Mouse (Mus musculus): ENCODE measurements around the gene Dnajc5g. TPM values are rescaled to one million over a fixed set of nuclear protein-coding genes. Genes with fewer than 3 reads are reported as not detected.

The Dnajc5g gene
- polyA plus RNA-seq (2015; fragmentation: Nextera tagmentation; extraction: Ambion mirVana) = not detected in 2 replicates

DNA sequence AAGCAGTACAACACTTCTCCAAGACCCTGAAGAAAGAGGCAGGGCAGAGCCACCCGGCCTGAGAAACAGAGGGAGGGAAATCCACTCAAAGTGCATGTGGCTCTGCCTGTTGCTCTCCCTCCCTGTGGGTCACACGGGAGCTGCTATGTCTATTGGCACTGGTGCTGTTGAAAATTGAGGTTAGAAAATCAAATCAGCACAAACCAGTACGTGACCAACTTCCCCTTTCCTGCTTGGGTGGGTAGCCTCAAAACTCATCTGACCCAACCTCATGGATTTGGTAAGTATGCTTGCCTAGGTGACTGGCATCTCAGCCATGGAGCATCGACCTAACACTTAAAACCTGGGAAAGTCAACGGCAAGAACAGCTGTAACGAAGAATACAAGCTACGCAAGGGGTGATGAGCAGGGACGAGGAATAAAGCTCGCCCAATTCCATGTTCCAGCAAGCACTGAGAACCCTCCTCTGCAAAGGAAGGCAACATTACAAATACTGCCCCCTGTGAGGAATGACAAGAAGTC is at the start of gene Dnajc5g:
Dnajc5g (plus strand) TSS at position 472 of the 522 bp plus-strand sequence.
- Histone ChIP-seq H3K4me2 (ENCODE audit: low read length) (no peak within 1 kb of the TSS), H3K27ac (no peak within 1 kb of the TSS), H3K4me3 (replicated peaks; ENCODE audit: low read depth, low read length) (no peak within 1 kb of the TSS), H3K27me3 (ENCODE audit: insufficient read depth, low read length) (no peaks in the 10 kb centered on the region), H3K9ac (ENCODE audit: low read depth, low read length) (no peak within 1 kb of the TSS), H3K9me3 (replicated peaks; ENCODE audit: low read length) (no peaks in the 10 kb centered on the region), H3K4me1 (replicated peaks; ENCODE audit: insufficient read depth, low read length) (no peaks in the 10 kb centered on the region), H3K36me3 (ENCODE audit: insufficient read depth, low read length) (no peaks in the 10 kb centered on the region)
- 89% methylated on average over 9 of the region's 9 CpGs for WGBS
- TF ChIP-seq CTCF (IDR thresholded peaks at IDR 0.05; ENCODE audit: low read depth) = no peak
- ATAC-seq (replicated peaks; ENCODE audit: low FRiP score, low read depth) (no peak), DNase-seq (ENCODE audit: low spot score) (no peak)

DNA sequence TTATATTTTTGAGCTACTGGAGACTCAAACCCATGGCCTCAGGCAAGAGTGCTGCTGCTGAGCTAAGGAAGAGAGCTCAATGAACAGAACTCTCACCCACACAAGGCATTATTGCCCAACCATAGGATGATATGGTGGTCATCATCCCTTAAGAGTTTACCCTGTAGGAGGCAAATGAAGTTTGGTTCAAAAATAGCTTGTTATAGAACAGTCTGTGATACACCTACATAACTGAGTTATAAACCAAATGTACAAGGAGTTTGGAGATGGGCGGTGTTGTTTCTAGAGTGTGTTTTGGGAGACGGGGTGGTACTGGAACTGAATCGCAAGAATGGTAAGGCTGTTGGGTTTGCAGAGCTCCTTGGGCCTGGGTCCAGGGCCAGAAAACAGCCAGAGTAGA is 36.3 kb upstream of the Dnajc5g start:
- H3K4me3 ChIP-seq (replicated peaks; ENCODE audit: low read depth, low read length) = no peak overlapping the region
- H3K27ac ChIP-seq = no peak overlapping the region
- H3K9ac ChIP-seq (ENCODE audit: low read depth, low read length) = no peak overlapping the region
- no peak for TF ChIP-seq CTCF (IDR thresholded peaks at IDR 0.05; ENCODE audit: low read depth)
- WGBS = 97% methylated on average over 3 of the region's 3 CpGs
- H3K4me1 ChIP-seq (replicated peaks; ENCODE audit: insufficient read depth, low read length) = no peaks in the 10 kb centered on the region
- no peaks in the 10 kb centered on the region for H3K27me3 ChIP-seq (ENCODE audit: insufficient read depth, low read length)
- H3K4me2 ChIP-seq (ENCODE audit: low read length) = no peak overlapping the region
- DNase-seq (ENCODE audit: low spot score) (no peak), ATAC-seq (replicated peaks; ENCODE audit: low FRiP score, low read depth) (no peak)
- no peaks in the 10 kb centered on the region for H3K9me3 ChIP-seq (replicated peaks; ENCODE audit: low read length)
- peaks cover 72% of the 10 kb centered on the region for H3K36me3 ChIP-seq (ENCODE audit: insufficient read depth, low read length)

DNA sequence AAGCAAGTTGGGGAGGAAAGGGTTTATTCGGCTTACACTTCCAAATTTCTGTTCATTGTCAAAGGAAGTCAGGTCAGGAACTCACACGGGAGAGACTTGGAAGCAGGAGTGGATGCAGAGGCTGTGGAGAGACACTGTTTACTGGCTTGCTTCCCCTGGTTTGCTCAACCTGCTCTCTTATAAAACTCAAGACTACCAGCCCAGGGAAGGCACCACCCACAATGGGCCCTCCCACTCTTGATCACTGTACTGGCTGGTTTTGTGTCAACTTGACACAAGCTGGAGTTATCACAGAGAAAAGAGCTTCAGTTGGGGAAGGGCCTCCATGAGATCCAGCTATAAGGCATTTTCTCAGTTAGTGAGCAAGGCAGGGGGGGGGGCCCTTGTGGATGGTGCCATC is 35.0 kb upstream of the Dnajc5g start:
- WGBS = 76% methylated on average over 2 of the region's 2 CpGs
- H3K9me3 ChIP-seq (replicated peaks; ENCODE audit: low read length) = no peaks in the 10 kb centered on the region
- no peak for ATAC-seq (replicated peaks; ENCODE audit: low FRiP score, low read depth)

DNA sequence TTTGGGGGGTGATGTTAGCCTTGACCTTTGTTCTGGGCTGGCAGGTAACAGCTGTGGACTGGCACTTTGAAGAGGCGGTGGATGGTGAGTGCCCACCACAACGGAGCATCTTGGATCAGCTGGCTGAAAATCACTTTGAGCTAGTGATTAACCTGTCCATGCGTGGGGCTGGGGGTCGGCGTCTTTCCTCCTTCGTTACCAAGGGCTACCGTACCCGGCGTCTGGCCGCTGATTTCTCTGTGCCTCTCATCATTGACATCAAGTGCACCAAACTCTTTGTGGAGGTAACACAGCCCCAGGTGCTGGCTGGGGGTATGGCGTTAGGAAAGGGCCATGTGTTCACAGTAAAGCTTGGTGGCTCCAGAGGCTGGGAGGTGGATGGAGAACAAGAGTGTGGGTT is 34.3 kb upstream of the Dnajc5g start:
- Histone ChIP-seq H3K4me3 (replicated peaks; ENCODE audit: low read depth, low read length) (no peak overlapping the region), H3K36me3 (ENCODE audit: insufficient read depth, low read length) (peaks cover 65% of the 10 kb centered on the region), H3K9ac (ENCODE audit: low read depth, low read length) (no peak overlapping the region), H3K9me3 (replicated peaks; ENCODE audit: low read length) (no peaks in the 10 kb centered on the region), H3K4me2 (ENCODE audit: low read length) (no peak overlapping the region), H3K27ac (no peak overlapping the region), H3K27me3 (ENCODE audit: insufficient read depth, low read length) (no peaks in the 10 kb centered on the region), H3K4me1 (replicated peaks; ENCODE audit: insufficient read depth, low read length) (no peaks in the 10 kb centered on the region)
- no peak for DNase-seq (ENCODE audit: low spot score)
- ATAC-seq (replicated peaks; ENCODE audit: low FRiP score, low read depth) = no peak
- 97% methylated on average over 11 of the region's 11 CpGs for WGBS
- TF ChIP-seq CTCF (IDR thresholded peaks at IDR 0.05; ENCODE audit: low read depth) = no peak

More for the DNA sequence above, 35.0 kb upstream of the Dnajc5g start:
- TF ChIP-seq CTCF (IDR thresholded peaks at IDR 0.05; ENCODE audit: low read depth) = no peak
- H3K4me1 ChIP-seq (replicated peaks; ENCODE audit: insufficient read depth, low read length) = no peaks in the 10 kb centered on the region
- DNase-seq (ENCODE audit: low spot score) = no peak
- H3K27me3 ChIP-seq (ENCODE audit: insufficient read depth, low read length) = no peaks in the 10 kb centered on the region
- peaks cover 69% of the 10 kb centered on the region for H3K36me3 ChIP-seq (ENCODE audit: insufficient read depth, low read length)
- H3K27ac ChIP-seq = no peak overlapping the region
- H3K4me3 ChIP-seq (replicated peaks; ENCODE audit: low read depth, low read length) = no peak overlapping the region
- no peak overlapping the region for H3K9ac ChIP-seq (ENCODE audit: low read depth, low read length)
- no peak overlapping the region for H3K4me2 ChIP-seq (ENCODE audit: low read length)

DNA sequence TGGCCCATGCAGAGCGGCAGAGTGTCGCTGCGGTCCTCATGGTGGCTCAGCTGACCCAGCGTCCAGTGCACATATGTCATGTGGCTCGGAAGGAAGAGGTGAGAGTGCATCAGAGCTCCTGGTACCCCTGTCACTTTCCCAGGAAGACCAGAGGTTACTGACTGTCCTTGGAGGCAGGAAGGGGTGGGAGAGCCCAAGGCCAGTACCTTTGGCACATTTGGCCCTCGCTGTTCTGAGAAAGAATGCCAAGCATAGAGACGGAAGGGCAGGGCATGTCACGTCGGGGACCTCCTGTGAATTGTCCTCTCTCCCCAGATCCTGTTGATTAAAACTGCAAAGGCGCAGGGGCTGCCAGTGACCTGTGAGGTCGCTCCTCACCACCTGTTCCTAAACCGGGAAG is 32.9 kb upstream of the Dnajc5g start:
- H3K27me3 ChIP-seq (ENCODE audit: insufficient read depth, low read length) = no peaks in the 10 kb centered on the region
- H3K9me3 ChIP-seq (replicated peaks; ENCODE audit: low read length) = no peaks in the 10 kb centered on the region
- H3K36me3 ChIP-seq (ENCODE audit: insufficient read depth, low read length) = peaks cover 63% of the 10 kb centered on the region
- no peak overlapping the region for H3K9ac ChIP-seq (ENCODE audit: low read depth, low read length)
- DNase-seq (ENCODE audit: low spot score) = no peak
- H3K4me2 ChIP-seq (ENCODE audit: low read length) = no peak overlapping the region
- H3K4me3 ChIP-seq (replicated peaks; ENCODE audit: low read depth, low read length) = no peak overlapping the region
- WGBS = 92% methylated on average over 12 of the region's 12 CpGs
- no peaks in the 10 kb centered on the region for H3K4me1 ChIP-seq (replicated peaks; ENCODE audit: insufficient read depth, low read length)
- TF ChIP-seq CTCF (IDR thresholded peaks at IDR 0.05; ENCODE audit: low read depth) = no peak
- no peak for ATAC-seq (replicated peaks; ENCODE audit: low FRiP score, low read depth)
- no peak overlapping the region for H3K27ac ChIP-seq

DNA sequence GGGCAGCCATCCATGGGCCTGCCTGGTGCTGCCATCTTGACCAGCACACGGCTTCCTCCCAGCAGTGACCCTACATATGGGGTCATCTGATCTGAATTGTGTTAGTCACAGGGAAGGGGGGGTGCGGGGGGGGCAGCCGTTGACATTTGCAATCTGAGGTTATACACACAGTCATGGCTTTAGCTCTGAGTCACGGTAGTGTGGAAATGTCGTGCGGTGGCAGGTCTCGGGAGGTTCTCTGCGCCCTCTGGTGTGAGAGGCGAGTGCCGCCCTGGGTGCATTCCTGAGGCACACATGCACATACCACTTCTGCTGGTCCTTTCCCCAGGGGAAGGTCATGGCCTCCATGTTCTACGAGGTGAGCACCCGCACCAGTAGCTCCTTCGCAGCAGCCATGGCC is 29.7 kb upstream of the Dnajc5g start:
- 76% methylated on average over 13 of the region's 13 CpGs for WGBS
- no peak overlapping the region for H3K4me2 ChIP-seq (ENCODE audit: low read length)
- no peaks in the 10 kb centered on the region for H3K27me3 ChIP-seq (ENCODE audit: insufficient read depth, low read length)
- H3K4me1 ChIP-seq (replicated peaks; ENCODE audit: insufficient read depth, low read length) = no peaks in the 10 kb centered on the region
- TF ChIP-seq CTCF (IDR thresholded peaks at IDR 0.05; ENCODE audit: low read depth) = 0 out of 2 replicates have a peak, but pooled peaks have one; percentile 9
- 0 out of 2 replicates have a peak, but pooled peaks have one; percentile 18 for ATAC-seq (replicated peaks; ENCODE audit: low FRiP score, low read depth)
- peaks cover 46% of the 10 kb centered on the region for H3K36me3 ChIP-seq (ENCODE audit: insufficient read depth, low read length)
- no peaks in the 10 kb centered on the region for H3K9me3 ChIP-seq (replicated peaks; ENCODE audit: low read length)
- no peak overlapping the region for H3K27ac ChIP-seq
- no peak for DNase-seq (ENCODE audit: low spot score)
- H3K9ac ChIP-seq (ENCODE audit: low read depth, low read length) = no peak overlapping the region
- no peak overlapping the region for H3K4me3 ChIP-seq (replicated peaks; ENCODE audit: low read depth, low read length)
